Mouse (Mus musculus): ENCODE measurements around the gene Guca2a.

GRCm38 (mm10) chr4:119657011-119657410, 19.5 kb downstream of the Guca2a start:
- TF ChIP-seq POLR2A (IDR thresholded peaks at IDR 0.05; ENCODE audit: extremely low read depth, insufficient read depth, low read length): no peak
- no peak for TF ChIP-seq CTCF (IDR thresholded peaks at IDR 0.05; ENCODE audit: low read depth, low read length)
